Mouse (Mus musculus) MEL (cell line): ENCODE measurements around the gene 1700014D04Rik. TPM values are rescaled to one million over a fixed set of nuclear protein-coding genes. Genes with fewer than 3 reads are reported as not detected.
"Not testable (repeated sequence)": the region's sequence is repeated elsewhere in the genome, so short reads cannot be mapped to it uniquely, and the experiment has no call there.

Source experiments
- DNase-seq: peaks from one replicate; pipeline ENCODE4 v3.0.0; 2011; ENCODE audit warnings: low read depth, low spot score
- H3K27ac ChIP-seq: 2 replicates; pipeline ENCODE4 v1.5.1; 2012; ENCODE audit warnings: low read depth, mild to moderate bottlenecking, control low read depth, low read length, moderate library complexity; ENCODE audit not compliant: control insufficient read depth
- H3K27me3 ChIP-seq, 2 experiments: fragments of 150-350 bp in 1 of 2; sonication (generic) in 1 of 2; 2 replicates each; pipeline ENCODE4 v1.6.1; 2012; ENCODE audit warnings: low read length in 2 of 2, mild to moderate bottlenecking in 2 of 2, improper control_type of control experiment in 1 of 2, moderate library complexity in 1 of 2; ENCODE audit not compliant: insufficient read depth in 2 of 2, control insufficient read depth in 1 of 2
- H3K36me3 ChIP-seq, 2 experiments: 2 replicates each; pipeline ENCODE4 v1.6.1; 2012 to 2014; ENCODE audit warnings: low read length in 2 of 2, improper control_type of control experiment in 1 of 2, inconsistent platforms in 1 of 2, mild to moderate bottlenecking in 1 of 2; ENCODE audit not compliant: insufficient read depth in 2 of 2, control insufficient read depth in 1 of 2
- H3K4me1 ChIP-seq, 2 experiments: fragments of 150-350 bp in 1 of 2; sonication (generic) in 1 of 2; 2 replicates each; pipeline ENCODE4 v1.6.1; 2012; ENCODE audit warnings: low read length in 2 of 2, improper control_type of control experiment in 1 of 2, mild to moderate bottlenecking in 1 of 2; ENCODE audit not compliant: insufficient read depth in 2 of 2, control insufficient read depth in 1 of 2
- H3K4me3 ChIP-seq, 2 experiments: fragments of 150-350 bp in 1 of 2; sonication (generic) in 1 of 2; 2 replicates each; pipeline ENCODE4 v1.5.1; 2012; ENCODE audit warnings: low read depth in 2 of 2, low read length in 2 of 2, mild to moderate bottlenecking in 2 of 2, moderate library complexity in 2 of 2, control low read depth in 1 of 2, improper control_type of control experiment in 1 of 2; ENCODE audit not compliant: control insufficient read depth in 1 of 2, insufficient read depth in 1 of 2
- H3K79me2 ChIP-seq: 2 replicates; pipeline ENCODE4 v1.6.1; 2012; ENCODE audit warnings: mild to moderate bottlenecking, low read length, moderate library complexity; ENCODE audit not compliant: control insufficient read depth, poor library complexity, insufficient read depth
- H3K9ac ChIP-seq: 2 replicates; pipeline ENCODE4 v1.6.1; 2012; ENCODE audit warnings: low read depth, mild to moderate bottlenecking, control low read depth, low read length, moderate library complexity; ENCODE audit not compliant: control insufficient read depth, poor library complexity, severe bottlenecking
- H3K9me3 ChIP-seq: fragments of 150-350 bp; sonication (generic); replicated peaks from 2 replicates; pipeline ENCODE4 v1.6.1; 2012; ENCODE audit warnings: mild to moderate bottlenecking, low read length, improper control_type of control experiment, moderate library complexity; ENCODE audit not compliant: insufficient read depth
- BHLHE40 ChIP-seq: IDR thresholded peaks from 2 replicates; pipeline ENCODE4 v1.6.1; 2012; ENCODE audit warnings: low read depth, mild to moderate bottlenecking, inconsistent platforms, low read length, improper control_type of control experiment, borderline replicate concordance
- CTCF ChIP-seq, 3 experiments: IDR thresholded peaks in 2 of 3; conservative IDR thresholded peaks in 1 of 3; 2 replicates each; pipeline ENCODE4 v1.5.1; 2011 to 2012; ENCODE audit warnings: low read length in 3 of 3, low read depth in 2 of 3, mild to moderate bottlenecking in 2 of 3, improper control_type of control experiment in 1 of 3, inconsistent platforms in 1 of 3, mixed read lengths in 1 of 3, moderate library complexity in 1 of 3; ENCODE audit not compliant: control insufficient read depth in 1 of 3, insufficient read depth in 1 of 3, poor library complexity in 1 of 3, severe bottlenecking in 1 of 3
- E2F4 ChIP-seq: IDR thresholded peaks from 2 replicates; pipeline ENCODE4 v1.6.1; 2011; ENCODE audit warnings: low read depth, low read length, improper control_type of control experiment, borderline replicate concordance
- ELF1 ChIP-seq: IDR thresholded peaks from 2 replicates; pipeline ENCODE4 v1.6.1; 2014; ENCODE audit warnings: low read depth, mild to moderate bottlenecking, inconsistent platforms, low read length, improper control_type of control experiment, moderate library complexity
- ETS1 ChIP-seq: IDR thresholded peaks from 2 replicates; pipeline ENCODE4 v1.6.1; 2012; ENCODE audit warnings: low read depth, mild to moderate bottlenecking, inconsistent platforms, low read length, improper control_type of control experiment, moderate library complexity
- HCFC1 ChIP-seq: IDR thresholded peaks from 2 replicates; pipeline ENCODE4 v1.6.1; 2012; ENCODE audit warnings: low read depth, mild to moderate bottlenecking, inconsistent platforms, low read length, improper control_type of control experiment, moderate library complexity
- JUND ChIP-seq: IDR thresholded peaks from 2 replicates; pipeline ENCODE4 v1.6.1; 2011; ENCODE audit warnings: low read depth, mild to moderate bottlenecking, improper control_type of control experiment, low read length
- MAFK ChIP-seq: IDR thresholded peaks from 2 replicates; pipeline ENCODE4 v1.6.1; 2011; ENCODE audit warnings: low read depth, mild to moderate bottlenecking, low read length, improper control_type of control experiment, borderline replicate concordance
- MAX ChIP-seq: IDR thresholded peaks from 2 replicates; pipeline ENCODE4 v1.6.1; 2011; ENCODE audit warnings: low read length, improper control_type of control experiment
- MAZ ChIP-seq: IDR thresholded peaks from 2 replicates; pipeline ENCODE4 v1.6.1; 2012; ENCODE audit warnings: low read depth, mild to moderate bottlenecking, inconsistent platforms, low read length, improper control_type of control experiment
- MEF2A ChIP-seq: IDR thresholded peaks from 2 replicates; pipeline ENCODE4 v1.6.1; 2014; ENCODE audit warnings: low read depth, mild to moderate bottlenecking, inconsistent platforms, low read length, improper control_type of control experiment; ENCODE audit not compliant: poor library complexity, insufficient replicate concordance, severe bottlenecking; ENCODE audit errors: extremely low read depth
- MXI1 ChIP-seq: IDR thresholded peaks from 2 replicates; pipeline ENCODE4 v1.6.1; 2011; ENCODE audit warnings: mild to moderate bottlenecking, low read depth, low read length, improper control_type of control experiment
- MYC ChIP-seq: IDR thresholded peaks from 2 replicates; pipeline ENCODE4 v1.6.1; 2011; ENCODE audit warnings: low read depth, mild to moderate bottlenecking, low read length, improper control_type of control experiment, moderate library complexity
- NRF1 ChIP-seq: IDR thresholded peaks from 2 replicates; pipeline ENCODE4 v1.6.1; 2014; ENCODE audit warnings: low read depth, mild to moderate bottlenecking, inconsistent platforms, low read length, improper control_type of control experiment, moderate library complexity; ENCODE audit not compliant: poor library complexity, insufficient read depth, severe bottlenecking
- POLR2A ChIP-seq, 2 experiments: IDR thresholded peaks; 2 replicates each; pipeline ENCODE4 v1.6.1; 2011 to 2012; ENCODE audit warnings: low read length in 2 of 2, mild to moderate bottlenecking in 2 of 2, control low read depth in 1 of 2, improper control_type of control experiment in 1 of 2, low read depth in 1 of 2, moderate library complexity in 1 of 2; ENCODE audit not compliant: control insufficient read depth in 1 of 2, insufficient read depth in 1 of 2, poor library complexity in 1 of 2
- POLR2AphosphoS2 ChIP-seq: IDR thresholded peaks from 2 replicates; pipeline ENCODE4 v1.6.1; 2011; ENCODE audit warnings: low read length, improper control_type of control experiment
- SMC3 ChIP-seq: IDR thresholded peaks from 2 replicates; pipeline ENCODE4 v1.6.1; 2011; ENCODE audit warnings: low read depth, low read length, improper control_type of control experiment
- TAL1 ChIP-seq: IDR thresholded peaks from 2 replicates; pipeline ENCODE4 v1.6.1; 2012; ENCODE audit warnings: mild to moderate bottlenecking, inconsistent platforms, low read length, moderate library complexity, mixed read lengths
- TBP ChIP-seq: IDR thresholded peaks from 2 replicates; pipeline ENCODE4 v1.8.0; 2011; ENCODE audit warnings: low read depth, low read length, improper control_type of control experiment
- TCF12 ChIP-seq: IDR thresholded peaks from 2 replicates; pipeline ENCODE4 v1.6.1; 2014; ENCODE audit warnings: low read depth, mild to moderate bottlenecking, inconsistent platforms, low read length, improper control_type of control experiment, moderate library complexity
- USF1 ChIP-seq: IDR thresholded peaks from 2 replicates; pipeline ENCODE4 v1.6.1; 2014; ENCODE audit warnings: low read depth, mild to moderate bottlenecking, inconsistent platforms, low read length, improper control_type of control experiment, moderate library complexity
- USF2 ChIP-seq, 2 experiments: IDR thresholded peaks; 2 replicates each; pipeline ENCODE4 v1.6.1; 2011 to 2012; ENCODE audit warnings: improper control_type of control experiment in 2 of 2, low read length in 2 of 2, borderline replicate concordance in 1 of 2, inconsistent platforms in 1 of 2, low read depth in 1 of 2, mild to moderate bottlenecking in 1 of 2; ENCODE audit not compliant: insufficient read depth in 1 of 2
- ZC3H11A ChIP-seq: IDR thresholded peaks from 2 replicates; pipeline ENCODE4 v1.6.1; 2012; ENCODE audit warnings: low read depth, mild to moderate bottlenecking, inconsistent platforms, low read length, improper control_type of control experiment
- ZKSCAN1 ChIP-seq: IDR thresholded peaks from 2 replicates; pipeline ENCODE4 v1.6.1; 2012; ENCODE audit warnings: low read depth, mild to moderate bottlenecking, inconsistent platforms, low read length, improper control_type of control experiment, moderate library complexity
- ZMIZ1 ChIP-seq: IDR thresholded peaks from 2 replicates; pipeline ENCODE4 v1.6.1; 2012; ENCODE audit warnings: low read depth, mild to moderate bottlenecking, inconsistent platforms, low read length, improper control_type of control experiment, moderate library complexity
- polyA plus RNA-seq, 2 experiments: library from polyadenylated mRNA; stranded (reverse) in 1 of 2; unstranded in 1 of 2; fragments of >175 nt in 1 of 2; fragments of >200 nt in 1 of 2; gene quantifications; 2 replicates each; pipeline versions ENCODE4 v1.2.1 to v1.2.4; 2012; ENCODE audit warnings: low replicate concordance in 2 of 2, low read depth in 1 of 2; ENCODE audit not compliant: insufficient read length in 2 of 2, insufficient read depth in 1 of 2, missing spikeins in 1 of 2
- total RNA-seq: library from RNA; depleted of rRNA; stranded (reverse); fragments of 300-350 nt; gene quantifications from 2 replicates; pipeline ENCODE4 v1.2.3, GENCODE M21; 2012

The 1700014D04Rik gene
- total and polyA plus RNA-seq, 3 experiments: 0.06 TPM; not detected in 2

- peak overlapping the region; percentile 15 to 38; a peak in 3 of 4 replicates for H3K4me3 ChIP-seq
- peak; percentile 82 for TF ChIP-seq USF1
- TF ChIP-seq, all 39 proteins: peak for 1; not testable (repeated sequence) for 38
- Histone ChIP-seq H3K27ac (peak overlapping the region; percentile 52), H3K9ac (peak overlapping the region; percentile 19), H3K4me1 (peaks cover 0 to 14% of the 10 kb centered on the region in 2 experiments; a peak in 2 of 4 replicates)
- not testable (repeated sequence) for H3K79me2 ChIP-seq, H3K36me3 ChIP-seq, H3K9me3 ChIP-seq, H3K27me3 ChIP-seq
- peak; percentile 62 for DNase-seq
These were observed 12.2 kb downstream of the 1700014D04Rik start for GRCm38 (mm10) chr13:59734347-59734746.

- TF ChIP-seq POLR2AphosphoS2 (no peak), TAL1 (no peak), MAX (peak; percentile 26; the same call in 1 of the 2 replicates), TCF12 (no peak), E2F4 (no peak), ZKSCAN1 (no peak)
- Histone ChIP-seq H3K27ac (peak overlapping the region; percentile 44; the same call in 1 of the 2 replicates), H3K36me3 (peaks cover 0 to 6% of the 10 kb centered on the region in 2 experiments; a peak in 2 of 4 replicates), H3K79me2 (no peaks in the 10 kb centered on the region), H3K9me3 (no peaks in the 10 kb centered on the region), H3K27me3 (no peaks in the 10 kb centered on the region), H3K4me3 (no peak overlapping the region), H3K9ac (no peak overlapping the region), H3K4me1 (peaks cover 0 to 14% of the 10 kb centered on the region in 2 experiments; a peak in 2 of 4 replicates)
- DNase-seq: peak; percentile 66
These were observed 12.6 kb downstream of the 1700014D04Rik start for GRCm38 (mm10) chr13:59733936-59734335.

- Histone ChIP-seq H3K4me1 (peaks cover 0 to 14% of the 10 kb centered on the region in 2 experiments; a peak in 2 of 4 replicates), H3K27ac (no peak within 1 kb of the TSS), H3K36me3 (peaks cover 0 to 6% of the 10 kb centered on the region in 2 experiments; a peak in 2 of 4 replicates), H3K9me3 (no peaks in the 10 kb centered on the region), H3K9ac (no peak within 1 kb of the TSS), H3K27me3 (no peaks in the 10 kb centered on the region), H3K79me2 (no peaks in the 10 kb centered on the region), H3K4me3 (no peak within 1 kb of the TSS)
- no peak for DNase-seq
- TF ChIP-seq MYC: no peak
- TF ChIP-seq MXI1: no peak
- no peak for TF ChIP-seq CTCF (IDR thresholded peaks at IDR 0.05 in 2 of 3, conservative IDR thresholded peaks at IDR 0.05 in 1 of 3; ENCODE audit: control insufficient read depth in 1 of 3, insufficient read depth in 1 of 3, low read depth in 2 of 3, low read length in 3 of 3, poor library complexity in 1 of 3, severe bottlenecking in 1 of 3)
- TF ChIP-seq BHLHE40: no peak
- TF ChIP-seq ETS1: no peak
- no peak for TF ChIP-seq HCFC1
- no peak for TF ChIP-seq NRF1
- TF ChIP-seq TBP: no peak
- no peak for TF ChIP-seq ELF1
- no peak for TF ChIP-seq MAX
- TF ChIP-seq POLR2A (IDR thresholded peaks at IDR 0.05; ENCODE audit: control insufficient read depth in 1 of 2, insufficient read depth in 1 of 2, low read depth in 1 of 2, low read length in 2 of 2, poor library complexity in 1 of 2): no peak
- TF ChIP-seq JUND: no peak
- no peak for TF ChIP-seq ZMIZ1
- no peak for TF ChIP-seq MAZ
- TF ChIP-seq USF2 (IDR thresholded peaks at IDR 0.05; ENCODE audit: borderline replicate concordance in 1 of 2, insufficient read depth in 1 of 2, low read depth in 1 of 2, low read length in 2 of 2): no peak
- TF ChIP-seq ZC3H11A: no peak
- TF ChIP-seq MAFK: no peak
- no peak for TF ChIP-seq MEF2A
- TF ChIP-seq SMC3: no peak
- TF ChIP-seq, all 39 proteins: peak for 0
These were observed 14.9 kb downstream of the 1700014D04Rik start, which contains the start of gene Spata31d1d for GRCm38 (mm10) chr13:59731652-59732051. Spata31d1d (minus strand) TSS chr13:59731752.
